21 mouse cellular contexts compared by ENCODE assay signal in genomic region chr15:60838135-60838534, GRCm38 (mm10). TPM values are rescaled to one million over a fixed set of nuclear protein-coding genes. Genes with fewer than 3 reads are reported as not detected.
A peak's percentile ranks its signal among the peaks of the same experiment; 100 is the strongest.
DNase-seq lines count a peak whose midpoint lies in the region; ATAC-seq and TF ChIP-seq lines count a peak whose summit lies in the region.
"Had no signal": no experiment of that assay in that cellular context is flagged by ENCODE, and none has a peak within 500 bp of the region (broad histone marks: within the 10 kb centered on the region; RNA-seq: fewer than 3 reads in every experiment).

No protein-coding gene starts in this region.

- H3K4me2 ChIP-seq in kidney, embryonic 14.5 days (replicated peaks; ENCODE audit: low read depth, low read length) = no peak overlapping the region
- 0 out of 2 replicates have a peak overlapping the region, but pooled peaks have one; percentile 17 for H3K4me2 ChIP-seq in intestine, postnatal 0 days (replicated peaks; ENCODE audit: low read depth)
- no peak overlapping the region for H3K4me2 ChIP-seq in liver, embryonic 12.5 days
- H3K4me2 ChIP-seq: embryonic facial prominence, embryonic 15.5 days; hindbrain, embryonic 14.5 days; midbrain, embryonic 12.5 days; stomach, embryonic 15.5 days had no signal

- no peak overlapping the region for H3K4me3 ChIP-seq in kidney, embryonic 14.5 days (ENCODE audit: low read length)
- H3K4me3 ChIP-seq in brown adipose tissue, adult 24 weeks (ENCODE audit: insufficient read depth, low read depth, low read length) = no peak overlapping the region
- no peak overlapping the region for H3K4me3 ChIP-seq in intestine, postnatal 0 days (ENCODE audit: low read depth, low read length)
- no peak overlapping the region for H3K4me3 ChIP-seq in liver, embryonic 12.5 days
- H3K4me3 ChIP-seq: embryonic facial prominence, embryonic 15.5 days; forebrain, embryonic 10.5 days; midbrain, embryonic 12.5 days; stomach, embryonic 15.5 days had no signal

- no peaks in the 10 kb centered on the region for H3K27me3 ChIP-seq in kidney, embryonic 14.5 days (ENCODE audit: control insufficient read depth, insufficient read depth, low read length)
- H3K27me3 ChIP-seq in intestine, postnatal 0 days (replicated peaks; ENCODE audit: control insufficient read depth, insufficient read depth, low read length) = no peaks in the 10 kb centered on the region
- 0 out of 2 replicates have a peak, but pooled peaks cover 5% of the 10 kb centered on the region for H3K27me3 ChIP-seq in liver, embryonic 12.5 days (replicated peaks)
- H3K27me3 ChIP-seq: embryonic facial prominence, embryonic 15.5 days; midbrain, embryonic 12.5 days; stomach, embryonic 15.5 days had no signal

- TF ChIP-seq CTCF in intestine, postnatal 0 days (IDR thresholded peaks at IDR 0.05; ENCODE audit: low read depth) = no peak

- no peak for ATAC-seq in kidney, embryonic 14.5 days (ENCODE audit: low FRiP score, low TSS enrichment)
- 0 out of 2 replicates have a peak, but pooled peaks have one; percentile 31 for ATAC-seq in intestine, postnatal 0 days
- no peak for ATAC-seq in liver, embryonic 12.5 days

- H3K27ac ChIP-seq in kidney, embryonic 14.5 days (ENCODE audit: low read depth, low read length) = no peak overlapping the region
- peak overlapping the region; percentile 59 for H3K27ac ChIP-seq in brown adipose tissue, adult 24 weeks (replicated peaks; ENCODE audit: low read depth, low read length)
- peak overlapping the region; percentile 17; the same call in 1 of the 2 replicates for H3K27ac ChIP-seq in intestine, postnatal 0 days (ENCODE audit: low read depth, low read length)
- no peak overlapping the region for H3K27ac ChIP-seq in liver, embryonic 12.5 days
- H3K27ac ChIP-seq: embryonic facial prominence, embryonic 15.5 days; forebrain, embryonic 10.5 days; hindbrain, embryonic 14.5 days; macrophage; midbrain, embryonic 12.5 days; stomach, embryonic 15.5 days had no signal

- peaks cover 7% of the 10 kb centered on the region for H3K4me1 ChIP-seq in kidney, embryonic 14.5 days (ENCODE audit: control insufficient read depth, insufficient read depth, low read length)
- peaks cover 27% of the 10 kb centered on the region for H3K4me1 ChIP-seq in brown adipose tissue, adult 24 weeks (ENCODE audit: control insufficient read depth, insufficient read depth, insufficient read length, low read length)
- H3K4me1 ChIP-seq in intestine, postnatal 0 days (replicated peaks; ENCODE audit: control insufficient read depth, insufficient read depth, low read length) = 0 out of 2 replicates have a peak, but pooled peaks cover 4% of the 10 kb centered on the region
- H3K4me1 ChIP-seq in liver, embryonic 12.5 days = peaks cover 46% of the 10 kb centered on the region
- H3K4me1 ChIP-seq: stomach, embryonic 15.5 days had no signal

- DNase-seq in kidney, adult 11 months = peak; percentile 50
- peak; percentile 60 for DNase-seq in retina, postnatal 1 day
- DNase-seq in cerebellum, postnatal 14 days = no peak
- DNase-seq: cerebellum, postnatal 10 days; embryo, embryonic 11 days; gastrocnemius, postnatal 10 days; layer of hippocampus, postnatal 36 days; left cerebral cortex, postnatal 4 days; lung, adult 2 months; spleen, adult 18-20 months; thymus, adult 2 months had no signal

- WGBS in kidney, embryonic 14.5 days = 53% methylated on average over 8 of the region's 8 CpGs
- 48% methylated on average over 8 of the region's 8 CpGs for WGBS in intestine, postnatal 0 days
- 59% methylated on average over 8 of the region's 8 CpGs for WGBS in liver, embryonic 12.5 days (ENCODE audit: insufficient replicate concordance)

- no peak overlapping the region for H3K9ac ChIP-seq in kidney, embryonic 14.5 days (ENCODE audit: low read depth, low read length)
- no peak overlapping the region for H3K9ac ChIP-seq in intestine, postnatal 0 days (ENCODE audit: low read depth, low read length)
- H3K9ac ChIP-seq in liver, embryonic 12.5 days = no peak overlapping the region
- H3K9ac ChIP-seq: embryonic facial prominence, embryonic 15.5 days; hindbrain, embryonic 14.5 days; midbrain, embryonic 12.5 days; stomach, embryonic 15.5 days had no signal

- H3K36me3 ChIP-seq in kidney, embryonic 14.5 days (ENCODE audit: control insufficient read depth, insufficient read depth, low read length) = no peaks in the 10 kb centered on the region
- H3K36me3 ChIP-seq in intestine, postnatal 0 days (ENCODE audit: control insufficient read depth, insufficient read depth) = no peaks in the 10 kb centered on the region
- no peaks in the 10 kb centered on the region for H3K36me3 ChIP-seq in liver, embryonic 12.5 days
- H3K36me3 ChIP-seq: embryonic facial prominence, embryonic 15.5 days; forebrain, embryonic 10.5 days; midbrain, embryonic 12.5 days; stomach, embryonic 15.5 days had no signal

- H3K9me3 ChIP-seq in kidney, embryonic 14.5 days (ENCODE audit: control insufficient read depth, low read length) = no peaks in the 10 kb centered on the region
- H3K9me3 ChIP-seq in intestine, postnatal 0 days (ENCODE audit: control insufficient read depth) = no peaks in the 10 kb centered on the region
- H3K9me3 ChIP-seq in liver, embryonic 12.5 days (replicated peaks) = no peaks in the 10 kb centered on the region
- H3K9me3 ChIP-seq: embryonic facial prominence, embryonic 15.5 days; forebrain, embryonic 10.5 days; midbrain, embryonic 12.5 days; stomach, embryonic 15.5 days had no signal

RNA-seq across cellular contexts. Expression of gene Fam84b, which starts 15.4 kb away (rescaled TPM):
- polyA plus RNA-seq in kidney, embryonic 14.5 days (2014; fragmentation: Nextera tagmentation; extraction: Ambion mirVana) = 16.6 and 27.6 TPM in 2 replicates
- polyA plus RNA-seq in brown adipose tissue, adult 24 weeks (2012; ENCODE audit: insufficient read depth, insufficient read length, missing spikeins) = 3.1 and 4.0 TPM in 2 replicates
- 71.9 and 82.4 TPM in 2 replicates for polyA plus RNA-seq in intestine, postnatal 0 days (2015; fragmentation: Nextera tagmentation; extraction: Ambion mirVana)
- 6.2 and 6.6 TPM in 2 replicates for polyA plus RNA-seq in liver, embryonic 12.5 days (2016; fragmentation: Nextera tagmentation; extraction: Ambion mirVana)

Comparison
In these comparisons a context has a peak if more than half of its experiments do, and no peak if none do; other contexts are left out.
1. DNase-seq: peak in kidney, adult 11 months (single experiment) and retina, postnatal 1 day (single experiment); none in cerebellum, postnatal 14 days (0 of 2).
2. H3K27ac ChIP-seq: peak in brown adipose tissue, adult 24 weeks (single experiment) and intestine, postnatal 0 days (single experiment); none in kidney, embryonic 14.5 days (single experiment) and liver, embryonic 12.5 days (single experiment).